Mouse (Mus musculus) intestine, embryonic 15.5 days (tissue): ENCODE results near the gene Vwce. TPM values are rescaled to one million over a fixed set of nuclear protein-coding genes. Genes with fewer than 3 reads are reported as not detected.

ENCODE experiments used
- ATAC-seq: fragments of 200-750 bp; cut with Nextera tagmentation; 2 replicates; pipeline ENCODE4 v1.8.0; 2017; ENCODE audit warnings: moderate TSS enrichment, moderate library complexity
- H3K27ac ChIP-seq: fragments of 300-500 bp; sonication (generic); 2 replicates; pipeline ENCODE4 v1.5.1; 2015; ENCODE audit warnings: mild to moderate bottlenecking, inconsistent platforms
- H3K27me3 ChIP-seq: fragments of 300-500 bp; sonication (generic); replicated peaks from 2 replicates; pipeline ENCODE4 v1.6.1; 2015; ENCODE audit warnings: inconsistent platforms
- H3K36me3 ChIP-seq: fragments of 300-500 bp; sonication (generic); 2 replicates; pipeline ENCODE4 v1.6.1; 2015; ENCODE audit warnings: inconsistent platforms
- H3K4me1 ChIP-seq: fragments of 300-500 bp; sonication (generic); replicated peaks from 2 replicates; pipeline ENCODE4 v1.6.1; 2015; ENCODE audit warnings: inconsistent platforms
- H3K4me2 ChIP-seq: fragments of 300-500 bp; sonication (generic); replicated peaks from 2 replicates; pipeline ENCODE4 v1.6.1; 2015; ENCODE audit warnings: mild to moderate bottlenecking, inconsistent platforms
- H3K4me3 ChIP-seq: fragments of 300-500 bp; sonication (generic); replicated peaks from 2 replicates; pipeline ENCODE4 v1.5.1; 2015; ENCODE audit warnings: inconsistent platforms
- H3K9ac ChIP-seq: fragments of 300-500 bp; sonication (generic); 2 replicates; pipeline ENCODE4 v1.6.1; 2015; ENCODE audit warnings: inconsistent platforms
- H3K9me3 ChIP-seq: fragments of 300-500 bp; sonication (generic); 2 replicates; pipeline ENCODE4 v1.6.1; 2016; ENCODE audit warnings: inconsistent platforms
- WGBS: fragments of 180-500 bp; shearing (Covaris S2); methylation state at CpG from one replicate; pipeline ENCODE4 v1.1.7; 2015; 5-methylcytosine and 5-hydroxymethylcytosine counted together
- polyA plus RNA-seq: library from polyadenylated mRNA; unstranded; fragments of >200 nt; fragmentation: Nextera tagmentation; extraction: Ambion mirVana; gene quantifications from 2 replicates; pipeline ENCODE4 v1.2.1, GENCODE M21; 2015

Gene Vwce
- polyA plus RNA-seq, 1 experiment from 2014 or later = 3.4 TPM

DNA sequence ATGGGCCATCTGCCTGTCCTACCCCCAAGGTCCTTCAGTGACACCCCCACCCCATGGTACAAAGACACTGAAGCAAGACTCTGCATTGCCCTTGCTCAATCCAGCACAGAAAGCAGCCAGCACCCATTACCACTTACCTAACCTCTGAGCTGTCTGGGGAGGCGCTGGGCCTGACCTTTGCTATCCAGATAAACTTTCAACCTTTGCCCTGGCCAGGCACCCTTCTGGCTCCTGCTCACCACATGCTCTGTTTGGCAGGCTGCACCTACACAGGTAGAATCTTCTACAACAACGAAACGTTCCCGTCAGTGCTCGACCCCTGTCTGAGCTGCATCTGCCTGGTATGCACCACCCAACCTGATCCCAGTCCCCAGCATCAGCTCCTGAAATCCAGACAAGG, 23.7 kb downstream of the Vwce start:
- Histone ChIP-seq H3K4me3 (no peak overlapping the region), H3K27ac (no peak overlapping the region), H3K9ac (no peak overlapping the region), H3K4me1 (0 out of 2 replicates have a peak, but pooled peaks cover 2% of the 10 kb centered on the region), H3K36me3 (no peaks in the 10 kb centered on the region), H3K27me3 (no peaks in the 10 kb centered on the region), H3K9me3 (no peaks in the 10 kb centered on the region), H3K4me2 (no peak overlapping the region)
- ATAC-seq = peak; percentile 68
- WGBS = 48% methylated on average over 5 of the region's 5 CpGs

DNA sequence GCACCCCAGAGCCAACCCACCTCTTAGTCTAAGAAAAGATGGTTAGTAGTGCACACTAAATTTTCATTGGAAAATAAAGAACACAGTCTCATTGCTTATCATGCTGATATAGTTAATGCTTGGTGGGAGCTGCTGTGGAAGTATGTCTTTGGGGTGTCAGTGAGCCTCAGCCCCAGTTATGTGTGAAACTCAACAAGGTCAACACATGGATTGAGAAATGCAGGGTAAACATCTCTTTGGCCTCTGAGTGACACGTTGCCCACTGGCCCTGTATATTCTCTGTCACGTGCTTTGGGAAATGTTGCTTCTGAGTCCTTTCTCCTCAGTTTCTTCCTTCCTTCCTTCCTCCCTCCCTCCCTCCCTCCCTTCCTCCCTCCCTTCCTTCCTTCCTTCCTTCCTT, 24.4 kb downstream of the Vwce start:
- 62% methylated on average over 2 of the region's 2 CpGs for WGBS
- Histone ChIP-seq H3K9me3 (no peaks in the 10 kb centered on the region), H3K27me3 (no peaks in the 10 kb centered on the region), H3K9ac (no peak overlapping the region), H3K4me2 (no peak overlapping the region), H3K36me3 (no peaks in the 10 kb centered on the region), H3K4me3 (no peak overlapping the region), H3K27ac (no peak overlapping the region), H3K4me1 (0 out of 2 replicates have a peak, but pooled peaks cover 2% of the 10 kb centered on the region)
- ATAC-seq = no peak

DNA sequence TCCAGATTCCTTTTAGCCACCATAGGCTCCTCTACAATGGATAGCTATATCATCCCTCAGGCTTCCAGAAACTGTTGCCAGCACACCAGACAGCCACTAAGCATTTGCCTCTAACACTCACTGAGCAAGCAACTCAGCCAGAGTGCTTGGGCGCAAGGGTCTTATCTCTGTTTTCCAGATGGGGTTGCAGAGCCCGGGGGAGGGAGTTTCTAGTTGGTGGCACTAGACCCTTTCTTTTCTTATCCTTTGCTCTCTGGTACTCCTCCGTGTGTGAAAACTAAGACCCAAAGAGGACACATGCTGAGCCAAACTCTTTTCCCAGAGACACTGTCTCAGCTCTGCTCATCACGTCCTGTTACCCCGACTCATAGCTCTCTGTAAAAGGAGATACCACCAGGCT, 27.4 kb downstream of the Vwce start:
- 0 out of 2 replicates have a peak, but pooled peaks have one; percentile 24 for ATAC-seq

DNA sequence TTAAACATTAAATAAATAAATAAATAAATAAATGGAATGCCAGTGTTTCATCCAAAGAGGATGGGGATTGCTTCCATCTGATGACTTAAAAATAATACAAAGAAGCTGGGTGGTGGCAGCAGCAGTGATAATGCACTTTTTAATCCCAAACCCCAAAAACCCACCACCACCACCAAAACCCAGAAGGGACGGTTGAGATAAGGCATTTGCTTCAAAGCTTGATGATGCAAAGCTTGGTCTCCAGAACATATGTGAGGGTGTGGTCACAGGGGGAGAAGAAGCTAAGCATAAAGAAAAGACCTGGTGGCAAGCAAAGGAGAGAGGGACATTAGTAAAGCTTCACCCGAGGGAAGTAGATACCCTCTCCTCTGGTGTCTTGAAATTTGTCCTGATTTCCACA, 27.9 kb downstream of the Vwce start:
- no peak overlapping the region for H3K4me3 ChIP-seq
- H3K4me2 ChIP-seq = no peak overlapping the region
- no peaks in the 10 kb centered on the region for H3K36me3 ChIP-seq
- H3K9ac ChIP-seq = no peak overlapping the region
- H3K27ac ChIP-seq = no peak overlapping the region
- H3K4me1 ChIP-seq = no peaks in the 10 kb centered on the region
- no peaks in the 10 kb centered on the region for H3K27me3 ChIP-seq
- no peak for ATAC-seq
- H3K9me3 ChIP-seq = no peaks in the 10 kb centered on the region
- whole genome bisulfite sequencing = 89% methylated on average over 2 of the region's 2 CpGs

More for the DNA sequence above, 27.4 kb downstream of the Vwce start:
- Histone ChIP-seq H3K4me3 (no peak overlapping the region), H3K9ac (no peak overlapping the region), H3K36me3 (no peaks in the 10 kb centered on the region), H3K9me3 (no peaks in the 10 kb centered on the region), H3K4me1 (0 out of 2 replicates have a peak, but pooled peaks cover 2% of the 10 kb centered on the region), H3K27ac (no peak overlapping the region), H3K27me3 (no peaks in the 10 kb centered on the region), H3K4me2 (no peak overlapping the region)
- 81% methylated on average over 5 of the region's 5 CpGs for WGBS

DNA sequence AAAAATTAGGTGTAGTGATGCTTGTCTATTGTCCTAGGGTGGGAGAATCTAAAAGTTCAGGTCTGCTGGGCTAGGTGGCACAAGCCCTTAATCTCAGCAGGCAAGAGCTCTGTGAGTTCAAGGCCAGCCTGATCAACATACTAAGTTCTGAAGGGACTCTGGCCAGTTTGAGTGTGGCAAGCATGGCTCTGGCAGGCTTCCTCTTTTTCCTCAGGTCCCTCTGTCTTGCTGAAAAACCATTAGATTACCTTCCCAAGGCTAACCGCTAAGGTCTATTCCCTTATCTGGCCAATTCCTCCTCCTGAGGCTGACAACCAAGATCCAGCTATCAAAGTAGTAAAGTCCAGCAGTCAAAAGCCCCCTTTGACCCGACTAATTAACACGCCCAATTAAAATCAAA, 28.7 kb downstream of the Vwce start:
- Histone ChIP-seq H3K36me3 (no peaks in the 10 kb centered on the region), H3K9ac (no peak overlapping the region), H3K27me3 (no peaks in the 10 kb centered on the region), H3K4me3 (no peak overlapping the region), H3K27ac (no peak overlapping the region), H3K4me1 (no peaks in the 10 kb centered on the region), H3K9me3 (no peaks in the 10 kb centered on the region), H3K4me2 (no peak overlapping the region)
- no peak for ATAC-seq
- WGBS = 70% methylated on average over 3 of the region's 3 CpGs

DNA sequence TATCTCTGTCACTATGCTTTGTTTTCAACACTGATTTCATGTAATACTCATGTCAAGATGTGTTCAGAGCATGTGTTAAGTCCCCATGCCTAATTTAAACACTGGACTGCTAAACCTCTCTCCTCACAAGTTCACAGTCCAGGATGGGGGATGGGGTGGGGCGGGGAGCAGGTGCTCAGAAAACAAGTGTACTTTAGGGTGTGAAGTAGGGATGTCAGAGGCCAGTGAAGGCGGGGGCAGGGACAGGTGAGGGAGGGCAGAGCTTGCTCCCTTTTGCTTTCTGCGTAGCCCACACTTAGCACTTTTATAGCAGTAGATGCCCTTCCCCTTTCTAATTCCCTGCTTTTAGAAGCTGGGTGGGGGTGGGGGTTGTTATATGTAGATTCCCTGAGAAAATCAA, 31.1 kb downstream of the Vwce start:
- Histone ChIP-seq H3K9ac (no peak overlapping the region), H3K27ac (no peak overlapping the region), H3K4me2 (no peak overlapping the region), H3K36me3 (no peaks in the 10 kb centered on the region), H3K4me1 (no peaks in the 10 kb centered on the region), H3K9me3 (no peaks in the 10 kb centered on the region), H3K4me3 (no peak overlapping the region), H3K27me3 (no peaks in the 10 kb centered on the region)
- peak; percentile 32; the same call in 1 of the 2 replicates for ATAC-seq
- 62% methylated on average over 3 of the region's 3 CpGs for WGBS

DNA sequence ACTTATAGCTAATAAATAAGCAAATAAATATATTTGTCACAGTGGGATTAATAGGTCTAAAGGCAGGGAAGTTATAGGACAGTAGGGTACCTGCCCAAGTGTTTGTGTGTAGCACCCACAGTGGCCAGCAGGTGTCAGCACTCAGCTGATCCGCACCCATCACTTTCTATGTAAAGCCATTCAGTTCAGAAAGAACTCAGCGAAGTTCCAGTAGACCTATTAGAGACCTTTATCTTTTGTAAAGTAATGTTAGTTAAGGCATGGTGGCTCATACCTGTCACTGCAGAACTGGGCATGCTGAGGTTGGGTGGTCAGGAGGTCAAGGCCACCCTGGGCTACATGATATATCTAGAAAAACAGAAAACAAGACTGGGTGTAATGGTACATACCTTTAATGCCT, 31.5 kb downstream of the Vwce start:
- Histone ChIP-seq H3K4me3 (no peak overlapping the region), H3K4me2 (no peak overlapping the region), H3K27ac (no peak overlapping the region), H3K4me1 (no peaks in the 10 kb centered on the region), H3K9ac (no peak overlapping the region), H3K9me3 (no peaks in the 10 kb centered on the region), H3K36me3 (no peaks in the 10 kb centered on the region), H3K27me3 (no peaks in the 10 kb centered on the region)
- WGBS = 9% methylated on average over 2 of the region's 2 CpGs
- peak; percentile 64 for ATAC-seq

DNA sequence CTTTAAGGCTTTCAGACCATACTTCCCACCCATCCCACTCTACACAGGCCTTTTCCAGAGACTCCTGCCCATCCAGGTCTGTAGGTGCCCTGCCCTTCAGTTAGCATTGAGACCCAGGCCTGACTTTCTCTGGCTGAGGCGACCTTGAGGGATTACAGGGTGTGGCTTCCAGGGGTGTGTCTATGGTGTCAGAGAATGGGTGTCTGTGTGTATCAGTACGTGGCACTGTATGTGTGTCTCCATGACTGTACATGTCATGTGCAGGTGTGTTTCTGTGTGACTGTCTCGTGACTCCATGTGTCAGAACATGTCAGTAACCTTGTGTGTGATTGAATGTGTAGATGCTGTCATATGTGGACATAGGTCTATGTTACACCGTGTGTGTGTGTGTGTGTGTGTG, 37.3 kb downstream of the Vwce start:
- Histone ChIP-seq H3K4me1 (0 out of 2 replicates have a peak, but pooled peaks cover 5% of the 10 kb centered on the region), H3K27ac (no peak overlapping the region), H3K36me3 (no peaks in the 10 kb centered on the region), H3K4me2 (no peak overlapping the region), H3K27me3 (no peaks in the 10 kb centered on the region), H3K9me3 (no peaks in the 10 kb centered on the region), H3K9ac (no peak overlapping the region), H3K4me3 (no peak overlapping the region)
- WGBS = 81% methylated on average over 4 of the region's 4 CpGs
- ATAC-seq = peak; percentile 44; the same call in 1 of the 2 replicates

DNA sequence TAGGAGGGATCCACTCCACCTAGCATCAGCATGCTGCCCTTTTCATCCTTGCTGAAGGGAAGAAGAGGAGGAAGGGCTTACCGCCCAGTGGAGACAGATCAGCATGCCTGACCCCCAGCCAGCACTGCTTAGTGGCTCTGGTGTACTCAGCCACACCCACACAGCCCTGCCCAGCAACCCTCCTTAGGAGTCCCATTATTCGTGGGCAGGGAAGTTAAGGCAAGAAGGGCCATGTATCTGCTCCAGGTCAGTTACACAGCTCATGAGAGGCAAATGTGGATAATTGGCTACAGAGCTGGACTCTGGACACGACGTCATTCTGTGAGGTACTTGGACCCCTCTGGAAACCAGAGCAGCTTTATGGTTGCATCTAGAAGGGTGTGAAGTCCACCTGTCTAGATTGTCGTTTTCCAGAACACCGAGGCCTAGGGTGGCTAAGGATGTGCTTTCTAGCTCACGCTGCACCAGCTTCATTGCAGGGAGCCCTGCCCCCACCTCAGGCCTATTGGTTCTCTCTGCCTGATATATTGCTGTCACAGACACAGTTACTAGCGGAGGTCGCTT, 37.9 kb downstream of the Vwce start:
- ATAC-seq = peak; percentile 75
- H3K4me3 ChIP-seq = no peak overlapping the region
- H3K27me3 ChIP-seq = no peaks in the 10 kb centered on the region
- 46% methylated on average over 9 of the region's 9 CpGs for WGBS
- H3K4me2 ChIP-seq = no peak overlapping the region
- no peak overlapping the region for H3K27ac ChIP-seq
- no peak overlapping the region for H3K9ac ChIP-seq
- H3K36me3 ChIP-seq = no peaks in the 10 kb centered on the region
- no peaks in the 10 kb centered on the region for H3K9me3 ChIP-seq
- 0 out of 2 replicates have a peak, but pooled peaks cover 5% of the 10 kb centered on the region for H3K4me1 ChIP-seq

DNA sequence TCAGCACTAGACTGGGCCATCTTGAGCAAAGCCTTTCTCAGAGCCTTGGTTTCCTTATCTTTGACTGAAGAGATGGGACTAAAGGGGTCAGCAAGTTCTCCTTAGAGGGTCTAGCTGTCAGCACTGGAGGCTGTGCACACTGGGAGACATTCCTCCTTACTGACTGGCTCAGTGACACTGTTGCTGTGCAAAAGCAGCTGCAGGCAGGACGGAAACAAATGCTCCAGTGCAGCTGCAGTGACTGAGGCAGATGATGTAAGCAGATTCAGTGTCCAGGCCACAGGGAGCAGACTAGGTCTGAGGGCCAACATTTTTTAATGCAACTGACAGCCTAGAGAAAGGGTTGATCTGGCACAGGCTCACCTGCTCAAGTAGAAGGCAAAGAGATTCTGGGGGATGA, 39.3 kb downstream of the Vwce start:
- Histone ChIP-seq H3K4me1 (0 out of 2 replicates have a peak, but pooled peaks cover 5% of the 10 kb centered on the region), H3K27ac (no peak overlapping the region), H3K4me2 (no peak overlapping the region), H3K9me3 (no peaks in the 10 kb centered on the region), H3K27me3 (no peaks in the 10 kb centered on the region), H3K9ac (no peak overlapping the region), H3K4me3 (no peak overlapping the region), H3K36me3 (no peaks in the 10 kb centered on the region)
- ATAC-seq = no peak
- 44% methylated on average over 1 of the region's 1 CpGs for WGBS

DNA sequence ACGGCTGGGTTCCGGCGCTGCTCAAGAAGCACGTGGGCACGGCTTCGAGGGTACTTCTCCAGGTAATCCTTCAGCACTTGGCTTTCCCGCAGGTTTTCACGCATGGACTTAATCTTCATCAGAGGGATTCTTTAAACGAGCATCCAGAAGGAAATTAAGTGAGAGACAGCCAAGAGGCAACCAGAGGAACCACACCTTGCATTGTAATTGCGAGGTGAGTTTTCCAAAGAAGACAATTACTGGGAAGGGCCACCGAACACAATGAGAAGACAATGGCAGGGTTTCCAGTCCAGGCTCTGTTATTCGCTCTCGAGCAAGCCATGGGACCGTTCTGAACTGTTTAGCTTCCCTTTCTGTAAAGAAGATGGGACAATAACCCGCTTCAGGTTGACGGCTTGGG, 42.6 kb downstream of the Vwce start:
- Histone ChIP-seq H3K4me3 (no peak overlapping the region), H3K36me3 (no peaks in the 10 kb centered on the region), H3K27ac (no peak overlapping the region), H3K9ac (no peak overlapping the region), H3K4me1 (0 out of 2 replicates have a peak, but pooled peaks cover 4% of the 10 kb centered on the region), H3K4me2 (no peak overlapping the region), H3K27me3 (no peaks in the 10 kb centered on the region), H3K9me3 (no peaks in the 10 kb centered on the region)
- WGBS = 83% methylated on average over 16 of the region's 16 CpGs
- ATAC-seq = no peak

DNA sequence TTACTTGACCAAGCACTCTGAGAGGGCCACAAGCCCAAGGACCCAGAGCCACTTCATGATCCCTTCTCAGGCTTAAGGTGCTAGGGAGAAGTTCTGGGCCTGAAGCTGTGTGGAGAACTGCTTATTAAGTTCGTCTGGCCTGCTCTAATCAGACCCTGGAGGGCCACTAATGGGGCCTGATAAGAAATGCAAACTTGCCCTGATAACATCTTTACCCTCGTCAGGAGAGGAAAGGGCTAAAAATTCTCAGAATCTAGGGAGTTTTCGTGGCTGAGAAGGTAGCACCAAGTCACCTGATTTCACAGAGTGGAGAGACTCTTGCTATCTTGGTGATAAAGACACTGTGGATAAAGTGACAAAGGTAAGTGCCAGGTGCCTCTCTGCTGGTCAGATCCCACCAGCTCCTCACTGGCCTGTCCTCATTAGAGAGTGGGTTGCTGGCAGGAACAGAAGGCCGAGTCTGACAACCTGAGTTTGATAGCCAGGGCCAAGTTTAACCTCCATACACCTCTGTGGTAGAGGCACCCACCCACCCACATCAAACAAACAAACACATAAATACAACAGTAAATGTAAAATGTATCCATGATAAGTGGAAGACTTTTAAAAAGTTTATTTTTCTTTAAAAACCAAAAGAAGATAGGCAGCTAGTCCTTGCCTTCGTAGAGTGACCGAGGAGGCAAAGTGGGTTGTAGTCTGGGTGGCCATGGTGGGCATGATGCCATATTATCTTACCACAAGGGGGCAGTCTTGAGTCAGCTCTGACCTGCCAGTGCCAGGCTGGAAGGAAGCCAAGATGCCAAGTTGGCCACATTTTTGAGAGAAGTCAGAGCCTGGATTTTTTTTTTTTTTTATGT, 44.1 kb downstream of the Vwce start, which contains the start of gene Pga5:
Pga5 (minus strand) TSS at position 157 of the 857 bp plus-strand sequence.
- no peak within 1 kb of the TSS for H3K9ac ChIP-seq
- H3K4me1 ChIP-seq = no peaks in the 10 kb centered on the region
- peak; percentile 65 for ATAC-seq
- H3K36me3 ChIP-seq = no peaks in the 10 kb centered on the region
- no peaks in the 10 kb centered on the region for H3K27me3 ChIP-seq
- H3K27ac ChIP-seq = no peak within 1 kb of the TSS
- no peaks in the 10 kb centered on the region for H3K9me3 ChIP-seq
- 32% methylated on average over 6 of the region's 6 CpGs for WGBS
- no peak within 1 kb of the TSS for H3K4me3 ChIP-seq
- no peak within 1 kb of the TSS for H3K4me2 ChIP-seq

DNA sequence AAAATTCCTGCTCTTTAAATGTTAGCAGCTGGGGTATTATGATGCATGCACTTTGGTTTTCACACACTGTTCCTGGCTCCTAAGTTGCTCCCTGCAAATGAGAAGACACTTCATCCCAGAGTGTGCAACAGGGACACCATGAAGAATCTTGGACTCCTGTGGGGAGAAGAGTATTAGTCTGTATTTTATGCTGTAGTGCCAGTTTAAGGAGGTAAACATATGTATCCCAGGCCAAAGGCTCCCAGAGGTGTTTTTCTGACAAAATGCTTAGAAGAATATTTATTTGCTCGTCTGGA, 44.7 kb downstream of the Vwce start:
- Histone ChIP-seq H3K27ac (no peak overlapping the region), H3K9ac (no peak overlapping the region), H3K4me3 (no peak overlapping the region), H3K9me3 (no peaks in the 10 kb centered on the region), H3K4me1 (no peaks in the 10 kb centered on the region), H3K4me2 (no peak overlapping the region), H3K36me3 (no peaks in the 10 kb centered on the region), H3K27me3 (no peaks in the 10 kb centered on the region)
- WGBS = 55% methylated on average over 1 of the region's 1 CpGs
- ATAC-seq = no peak
